Mouse (Mus musculus) myocyte (in vitro differentiated cells): ENCODE results near the gene 4930469K13Rik.

Source experiments
- E2F4 ChIP-seq: IDR thresholded peaks from one replicate; pipeline ENCODE4 v1.6.1; 2011; ENCODE audit warnings: mild to moderate bottlenecking, control low read depth, moderate library complexity; ENCODE audit not compliant: insufficient read depth
- MYOD1 ChIP-seq, 3 experiments: IDR thresholded peaks; one replicate each; pipeline ENCODE4 v1.6.1; 2011; ENCODE audit warnings: control low read depth in 2 of 3, low read depth in 2 of 3, mild to moderate bottlenecking in 2 of 3, moderate library complexity in 1 of 3; ENCODE audit not compliant: insufficient read length in 2 of 3, control insufficient read depth in 1 of 3
- MYOG ChIP-seq, 3 experiments: IDR thresholded peaks; one replicate each; pipeline ENCODE4 v1.6.1; 2011; ENCODE audit warnings: control low read depth in 2 of 3, low read depth in 2 of 3, mild to moderate bottlenecking in 2 of 3; ENCODE audit not compliant: insufficient read length in 2 of 3, control insufficient read depth in 1 of 3, insufficient read depth in 1 of 3
- POLR2A ChIP-seq: IDR thresholded peaks from one replicate; pipeline ENCODE4 v1.6.1; 2011; ENCODE audit warnings: low read depth, mild to moderate bottlenecking, control low read depth, moderate library complexity; ENCODE audit not compliant: insufficient read length
- POLR2AphosphoS2 ChIP-seq: IDR thresholded peaks from one replicate; pipeline ENCODE4 v1.6.1; 2011; ENCODE audit warnings: low read depth, control low read depth; ENCODE audit not compliant: insufficient read length
- SRF ChIP-seq: IDR thresholded peaks from one replicate; pipeline ENCODE4 v1.6.1; 2011; ENCODE audit warnings: low read depth; ENCODE audit not compliant: control insufficient read depth, insufficient read length
- TCF12 ChIP-seq: IDR thresholded peaks from one replicate; pipeline ENCODE4 v1.6.1; 2011; ENCODE audit warnings: mild to moderate bottlenecking, control low read depth; ENCODE audit not compliant: poor library complexity, insufficient read depth, severe bottlenecking
- TCF3 ChIP-seq: IDR thresholded peaks from one replicate; pipeline ENCODE4 v1.6.1; 2011; ENCODE audit warnings: low read depth, control low read depth; ENCODE audit not compliant: insufficient read length
- USF1 ChIP-seq: IDR thresholded peaks from one replicate; pipeline ENCODE4 v1.6.1; 2011; ENCODE audit warnings: low read depth, mild to moderate bottlenecking, control low read depth, moderate library complexity

- no peak for TF ChIP-seq POLR2AphosphoS2
- no peak for TF ChIP-seq MYOG (IDR thresholded peaks at IDR 0.05; ENCODE audit: control insufficient read depth in 1 of 3, insufficient read depth in 1 of 3, insufficient read length in 2 of 3, low read depth in 2 of 3)
- no peak for TF ChIP-seq MYOD1 (IDR thresholded peaks at IDR 0.05; ENCODE audit: control insufficient read depth in 1 of 3, insufficient read length in 2 of 3, low read depth in 2 of 3)
- no peak for TF ChIP-seq POLR2A
- no peak for TF ChIP-seq E2F4
- TF ChIP-seq TCF12, result no peak
- no peak for TF ChIP-seq USF1
- no peak for TF ChIP-seq SRF
- TF ChIP-seq TCF3, result no peak
Measured at GRCm38 (mm10) chr11:34144421-34144820, 46.1 kb upstream of the 4930469K13Rik start.
